Mouse (Mus musculus) bone marrow, adult 2 months (tissue): ENCODE data around the gene Ncoa5. TPM values are rescaled to one million over a fixed set of nuclear protein-coding genes. Genes with fewer than 3 reads are reported as not detected.

Experiments
- H3K27ac ChIP-seq: fragments of 200-500 bp; 2 replicates; pipeline ENCODE4 v1.5.1; 2012; ENCODE audit warnings: low read depth, mild to moderate bottlenecking, control low read depth, inconsistent platforms, low read length; ENCODE audit not compliant: control insufficient read depth, poor library complexity, insufficient read depth
- H3K4me1 ChIP-seq: fragments of 200-500 bp; 2 replicates; pipeline ENCODE4 v1.6.1; 2011; ENCODE audit warnings: low read length; ENCODE audit not compliant: control insufficient read depth, insufficient read depth
- H3K4me3 ChIP-seq: fragments of 200-500 bp; replicated peaks from 2 replicates; pipeline ENCODE3; 2011; ENCODE audit warnings: mild to moderate bottlenecking, low read depth, low read length, control low read depth; ENCODE audit not compliant: control insufficient read depth
- CTCF ChIP-seq: fragments of 200-500 bp; IDR thresholded peaks from 2 replicates; pipeline ENCODE4 v1.5.1; 2011; ENCODE audit warnings: low read length, control low read depth; ENCODE audit not compliant: control insufficient read depth, insufficient read depth
- POLR2A ChIP-seq: fragments of 200-500 bp; IDR thresholded peaks from 2 replicates; pipeline ENCODE4 v1.6.1; 2011; ENCODE audit warnings: low read depth, mild to moderate bottlenecking, control low read depth, low read length, borderline replicate concordance; ENCODE audit not compliant: control insufficient read depth
- WGBS: fragments of 180-500 bp; shearing (Covaris S2); methylation state at CpG from one replicate; pipeline ENCODE4 v1.1.7; 2018; 5-methylcytosine and 5-hydroxymethylcytosine counted together
- polyA plus RNA-seq: library from polyadenylated mRNA; stranded (reverse); fragments of >200 nt; gene quantifications from 2 replicates; pipeline ENCODE4 v1.2.4, GENCODE M21; 2011; ENCODE audit warnings: low replicate concordance; ENCODE audit not compliant: missing spikeins, insufficient read depth, insufficient read length

Ncoa5 gene
- polyA plus RNA-seq, 1 experiment: 30.7 TPM

- WGBS: 94% methylated on average over 1 of the region's 1 CpGs
Observed at GRCm38 (mm10) chr2:165007986-165008385, 26.7 kb downstream of the Ncoa5 start.

GRCm38 (mm10) chr2:165006813-165007212, 27.9 kb downstream of the Ncoa5 start:
- Histone ChIP-seq H3K4me1 (no peaks in the 10 kb centered on the region), H3K4me3 (no peak overlapping the region), H3K27ac (no peak overlapping the region)
- 92% methylated on average over 4 of the region's 4 CpGs for WGBS
- no peak for TF ChIP-seq POLR2A
- TF ChIP-seq CTCF: no peak

More at GRCm38 (mm10) chr2:165007986-165008385, 26.7 kb downstream of the Ncoa5 start:
- Histone ChIP-seq H3K4me1 (no peaks in the 10 kb centered on the region), H3K27ac (no peak overlapping the region), H3K4me3 (no peak overlapping the region)
- TF ChIP-seq POLR2A (no peak), CTCF (no peak)

GRCm38 (mm10) chr2:165004237-165004636, 30.4 kb downstream of the Ncoa5 start:
- Histone ChIP-seq H3K4me1 (no peaks in the 10 kb centered on the region), H3K27ac (no peak overlapping the region), H3K4me3 (no peak overlapping the region)
- 90% methylated on average over 10 of the region's 10 CpGs for WGBS
- TF ChIP-seq POLR2A (no peak), CTCF (no peak)

GRCm38 (mm10) chr2:165003108-165003507, 31.6 kb downstream of the Ncoa5 start:
- Histone ChIP-seq H3K4me1 (no peaks in the 10 kb centered on the region), H3K4me3 (no peak overlapping the region), H3K27ac (no peak overlapping the region)
- WGBS: 98% methylated on average over 3 of the region's 3 CpGs
- TF ChIP-seq POLR2A (no peak), CTCF (no peak)

GRCm38 (mm10) chr2:165001958-165002357, 32.7 kb downstream of the Ncoa5 start:
- Histone ChIP-seq H3K27ac (no peak overlapping the region), H3K4me3 (no peak overlapping the region), H3K4me1 (no peaks in the 10 kb centered on the region)
- TF ChIP-seq POLR2A: no peak
- WGBS: 91% methylated on average over 13 of the region's 13 CpGs

- no peak overlapping the region for H3K4me3 ChIP-seq
- under 1% methylated on average over 52 of the region's 52 CpGs for WGBS
Observed at GRCm38 (mm10) chr2:164997721-164998428, 36.8 kb downstream of the Ncoa5 start.

GRCm38 (mm10) chr2:164996848-164997720, 37.6 kb downstream of the Ncoa5 start:
- Histone ChIP-seq H3K4me1 (no peaks in the 10 kb centered on the region), H3K4me3 (no peak overlapping the region), H3K27ac (no peak overlapping the region)
- no peak for TF ChIP-seq CTCF
- TF ChIP-seq POLR2A: no peak
- 6% methylated on average over 49 of the region's 49 CpGs for WGBS

More at GRCm38 (mm10) chr2:164997721-164998428, 36.8 kb downstream of the Ncoa5 start:
- TF ChIP-seq POLR2A (no peak), CTCF (no peak)
- Histone ChIP-seq H3K27ac (no peak overlapping the region), H3K4me1 (no peaks in the 10 kb centered on the region)

GRCm38 (mm10) chr2:164995976-164996375, 38.7 kb downstream of the Ncoa5 start:
- no peak for TF ChIP-seq CTCF
- no peak for TF ChIP-seq POLR2A
- no peaks in the 10 kb centered on the region for H3K4me1 ChIP-seq
- H3K27ac ChIP-seq: no peak overlapping the region
- no peak overlapping the region for H3K4me3 ChIP-seq
- 74% methylated on average over 11 of the region's 11 CpGs for WGBS
